Mouse (Mus musculus) erythroblast, embryonic 14.5 days (primary cell): ENCODE data around the gene Pxt1.

Experiments
- GATA1 ChIP-seq: IDR thresholded peaks from 2 replicates; pipeline ENCODE4 v1.6.1; 2012; ENCODE audit warnings: low read length, inconsistent platforms, mixed read lengths
- TAL1 ChIP-seq: IDR thresholded peaks from 3 replicates; pipeline ENCODE4 v1.6.1; 2012; ENCODE audit warnings: low read length, inconsistent platforms, mixed read lengths

DNA sequence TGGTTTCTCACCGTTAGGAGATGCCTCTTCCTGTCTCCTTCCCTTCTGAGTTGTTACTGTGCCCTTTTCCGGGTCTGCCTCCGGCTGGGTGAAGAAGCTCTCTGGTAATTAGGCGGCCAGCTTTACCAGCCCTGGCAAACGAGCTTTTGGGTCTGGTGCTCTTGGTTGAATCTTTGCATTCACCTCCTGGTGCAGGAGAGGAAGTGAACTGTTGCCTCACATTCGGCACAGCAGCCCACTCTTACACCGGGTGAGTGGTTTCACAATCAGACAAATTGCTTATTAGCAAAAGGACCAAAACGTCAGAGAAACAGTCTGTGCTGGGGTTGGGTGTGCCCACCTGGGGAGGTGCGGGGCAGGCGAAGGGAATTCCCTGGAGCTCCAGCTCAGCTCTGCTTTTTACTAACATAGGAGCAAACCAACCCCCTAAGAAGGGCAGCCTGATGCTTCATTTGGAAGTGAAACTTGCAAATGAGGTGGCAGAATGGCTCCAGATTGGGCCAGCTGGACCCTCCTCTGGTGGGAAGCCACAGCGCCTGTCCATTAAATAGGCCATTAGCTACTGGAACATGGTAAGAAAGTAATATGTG is 23.5 kb upstream of the Pxt1 start:
- TF ChIP-seq GATA1 (no peak), TAL1 (no peak)
